Mouse (Mus musculus): ENCODE data around the gene Cpsf7.
"Not testable (repeated sequence)": the region's sequence is repeated elsewhere in the genome, so short reads cannot be mapped to it uniquely, and the experiment has no call there.

Cpsf7 gene

GRCm38 (mm10) chr19:10557837-10558375 lies 32.8 kb downstream of the Cpsf7 start:
- in situ Hi-C loops (cut with MboI; ENCODE audit: low sequenced_read_pairs) = not testable (repeated sequence)

- in situ Hi-C loops (cut with MboI; ENCODE audit: low sequenced_read_pairs) = no loop called here
Observed at GRCm38 (mm10) chr19:10560108-10560507, 35.0 kb downstream of the Cpsf7 start.

GRCm38 (mm10) chr19:10561558-10562314 lies 36.7 kb downstream of the Cpsf7 start:
- in situ Hi-C loops (cut with MboI; ENCODE audit: low sequenced_read_pairs) = no loop called here

- in situ Hi-C loops (cut with MboI; ENCODE audit: low sequenced_read_pairs) = no loop called here
Observed at GRCm38 (mm10) chr19:10562351-10562750, 37.3 kb downstream of the Cpsf7 start.

- in situ Hi-C loops (cut with MboI; ENCODE audit: low sequenced_read_pairs) = no loop called here
Observed at GRCm38 (mm10) chr19:10564278-10564677, 39.2 kb downstream of the Cpsf7 start.

GRCm38 (mm10) chr19:10565217-10565616 lies 40.2 kb downstream of the Cpsf7 start:
- in situ Hi-C loops (cut with MboI; ENCODE audit: low sequenced_read_pairs) = no loop called here

GRCm38 (mm10) chr19:10569627-10570026 lies 44.6 kb downstream of the Cpsf7 start:
- in situ Hi-C loops (cut with MboI; ENCODE audit: low sequenced_read_pairs) = no loop called here

- in situ Hi-C loops (cut with MboI; ENCODE audit: low sequenced_read_pairs) = no loop called here
Observed at GRCm38 (mm10) chr19:10576690-10577561, 51.9 kb downstream of the Cpsf7 start, which contains the start of the genes Cyb561a3 and Tmem138. Gene Cyb561a3, plus strand, starts transcription at chr19:10577172. Gene Tmem138, minus strand, starts transcription at chr19:10577362.

- in situ Hi-C loops (cut with MboI; ENCODE audit: low sequenced_read_pairs) = no loop called here
Observed at GRCm38 (mm10) chr19:10580102-10580501, 55.0 kb downstream of the Cpsf7 start.

GRCm38 (mm10) chr19:10580761-10581160 lies 55.7 kb downstream of the Cpsf7 start:
- in situ Hi-C loops (cut with MboI; ENCODE audit: low sequenced_read_pairs) = no loop called here

- in situ Hi-C loops (cut with MboI; ENCODE audit: low sequenced_read_pairs) = no loop called here
Observed at GRCm38 (mm10) chr19:10581984-10582383, 56.9 kb downstream of the Cpsf7 start.

GRCm38 (mm10) chr19:10583550-10584146 lies 58.6 kb downstream of the Cpsf7 start:
- in situ Hi-C loops (cut with MboI; ENCODE audit: low sequenced_read_pairs) = no loop called here

- in situ Hi-C loops (cut with MboI; ENCODE audit: low sequenced_read_pairs) = no loop called here
Observed at GRCm38 (mm10) chr19:10585112-10585511, 60.0 kb downstream of the Cpsf7 start.

- in situ Hi-C loops (cut with MboI; ENCODE audit: low sequenced_read_pairs) = no loop called here
Observed at GRCm38 (mm10) chr19:10587231-10587630, 62.2 kb downstream of the Cpsf7 start.

- in situ Hi-C loops (cut with MboI; ENCODE audit: low sequenced_read_pairs) = no loop called here
Observed at GRCm38 (mm10) chr19:10589127-10589857, 64.2 kb downstream of the Cpsf7 start.

GRCm38 (mm10) chr19:10590301-10590700 lies 65.2 kb downstream of the Cpsf7 start:
- in situ Hi-C loops (cut with MboI; ENCODE audit: low sequenced_read_pairs) = no loop called here

GRCm38 (mm10) chr19:10591659-10592377 lies 66.8 kb downstream of the Cpsf7 start:
- in situ Hi-C loops (cut with MboI; ENCODE audit: low sequenced_read_pairs) = no loop called here
